Mouse (Mus musculus) cortical plate, adult 2 months (tissue): ENCODE data around the gene Lrp8.

Experiments used
- CTCF ChIP-seq: fragments of 200-500 bp; IDR thresholded peaks from 2 replicates; pipeline ENCODE4 v1.5.1; 2011; ENCODE audit warnings: mild to moderate bottlenecking, control low read depth, low read length; ENCODE audit not compliant: insufficient read depth; ENCODE audit errors: extremely low read depth
- POLR2A ChIP-seq: fragments of 200-500 bp; IDR thresholded peaks from 2 replicates; pipeline ENCODE4 v1.6.1; 2011; ENCODE audit warnings: mild to moderate bottlenecking, low read length, control low read depth; ENCODE audit not compliant: insufficient read depth; ENCODE audit errors: extremely low read depth

GRCm38 (mm10) chr4:107763598-107763997 lies 38.5 kb upstream of the Lrp8 start:
- TF ChIP-seq CTCF: no peak
- no peak for TF ChIP-seq POLR2A
